ENCODE assay signal across 12 mouse cellular contexts in genomic region chr1:20912527-20913171, GRCm38 (mm10). TPM values are rescaled to one million over a fixed set of nuclear protein-coding genes. Genes with fewer than 3 reads are reported as not detected.
A peak's percentile ranks its signal among the peaks of the same experiment; 100 is the strongest.
DNase-seq lines count a peak whose midpoint lies in the region; ATAC-seq and TF ChIP-seq lines count a peak whose summit lies in the region.
"Had no signal": no experiment of that assay in that cellular context is flagged by ENCODE, and none has a peak within 500 bp of the region (broad histone marks: within the 10 kb centered on the region; RNA-seq: fewer than 3 reads in every experiment).

No protein-coding gene starts in this region.

- no peak overlapping the region for H3K4me3 ChIP-seq in MEL (ENCODE audit: control insufficient read depth in 1 of 2, insufficient read depth in 1 of 2, low read depth in 2 of 2, low read length in 2 of 2)
- H3K4me3 ChIP-seq: embryonic facial prominence, embryonic 12.5 days had no signal

- H3K27me3 ChIP-seq in MEL (ENCODE audit: control insufficient read depth in 1 of 2, insufficient read depth in 2 of 2, low read length in 2 of 2): no peaks in the 10 kb centered on the region
- H3K27me3 ChIP-seq: embryonic facial prominence, embryonic 12.5 days had no signal

- peak; percentile 81 to 91 for ATAC-seq in hematopoietic stem cell, adult 5-6 weeks (replicated peaks in 1 of 2; ENCODE audit: insufficient read depth in 1 of 2, low FRiP score in 2 of 2, low TSS enrichment in 1 of 2, low read depth in 1 of 2, poor library complexity in 2 of 2, severe bottlenecking in 2 of 2)
- peak; percentile 32; the same call in 1 of the 2 replicates for ATAC-seq in neutrophil, adult 5-6 weeks (ENCODE audit: extremely low read depth, insufficient number of reproducible peaks, low FRiP score, poor library complexity, severe bottlenecking)

- no peak for TF ChIP-seq RAD21 in MEL (IDR thresholded peaks at IDR 0.05; ENCODE audit: low read depth, low read length)

- H3K36me3 ChIP-seq in MEL (ENCODE audit: control insufficient read depth in 1 of 2, insufficient read depth in 2 of 2, low read length in 2 of 2): peaks cover 0 to 6% of the 10 kb centered on the region in 2 experiments; a peak in 1 of 4 replicates
- H3K36me3 ChIP-seq: embryonic facial prominence, embryonic 12.5 days had no signal

- H3K9ac ChIP-seq in MEL (ENCODE audit: control insufficient read depth, low read depth, low read length, poor library complexity, severe bottlenecking): no peak overlapping the region
- H3K9ac ChIP-seq: embryonic facial prominence, embryonic 12.5 days; lung, embryonic 14.5 days had no signal

- no peaks in the 10 kb centered on the region for H3K79me2 ChIP-seq in MEL (ENCODE audit: control insufficient read depth, insufficient read depth, low read length, poor library complexity)

- peaks cover 0 to 6% of the 10 kb centered on the region in 2 experiments; a peak in 2 of 4 replicates for H3K4me1 ChIP-seq in MEL (ENCODE audit: control insufficient read depth in 1 of 2, insufficient read depth in 2 of 2, low read length in 2 of 2)

- peak; percentile 9 to 33 for DNase-seq in kidney, postnatal 4 days
- no peak for DNase-seq in kidney, adult 11 months
- DNase-seq in MEL (ENCODE audit: low read depth, low spot score): peak; percentile 39
- no peak for DNase-seq in left cerebral cortex, adult 9 months (ENCODE audit: low spot score in 2 of 2)
- DNase-seq in c-Kit-positive CD71-positive TER-119-positive erythroid progenitor cells, embryonic 14.5 days (ENCODE audit: low spot score): no peak
- no peak for DNase-seq in spleen, postnatal 10 days (ENCODE audit: low spot score in 2 of 2)
- DNase-seq: adrenal gland, postnatal 36 days; gastrocnemius, postnatal 25 days; lung, embryonic 14.5 days had no signal

- no peaks in the 10 kb centered on the region for H3K9me3 ChIP-seq in MEL (replicated peaks; ENCODE audit: insufficient read depth, low read length)
- H3K9me3 ChIP-seq: embryonic facial prominence, embryonic 12.5 days had no signal

- no peak overlapping the region for H3K27ac ChIP-seq in MEL (ENCODE audit: control insufficient read depth, low read depth, low read length)
- H3K27ac ChIP-seq: embryonic facial prominence, embryonic 12.5 days had no signal

- no peak for TF ChIP-seq POLR2A in MEL (IDR thresholded peaks at IDR 0.05; ENCODE audit: control insufficient read depth in 1 of 2, insufficient read depth in 1 of 2, low read depth in 1 of 2, low read length in 2 of 2, poor library complexity in 1 of 2)

- peak in 1 of 2 experiments; percentile 43; a peak in 2 of 4 replicates for TF ChIP-seq EP300 in MEL (IDR thresholded peaks at IDR 0.05; ENCODE audit: low read depth in 1 of 2, low read length in 2 of 2)

- TF ChIP-seq CTCF in MEL (IDR thresholded peaks at IDR 0.05 in 2 of 3, conservative IDR thresholded peaks at IDR 0.05 in 1 of 3; ENCODE audit: control insufficient read depth in 1 of 3, insufficient read depth in 1 of 3, low read depth in 2 of 3, low read length in 3 of 3, poor library complexity in 1 of 3, severe bottlenecking in 1 of 3): no peak

TF ChIP-seq in MEL, 35 proteins besides CTCF, POLR2A, EP300 and RAD21:
- TF ChIP-seq RCOR1 (IDR thresholded peaks at IDR 0.05; ENCODE audit: low read depth, low read length) (peak; percentile 51; the same call in 1 of the 2 replicates), HCFC1 (IDR thresholded peaks at IDR 0.05; ENCODE audit: low read depth, low read length) (no peak), GABPA (IDR thresholded peaks at IDR 0.05; ENCODE audit: low read depth, low read length) (no peak), ZMIZ1 (IDR thresholded peaks at IDR 0.05; ENCODE audit: low read depth, low read length) (no peak)

RNA-seq across cellular contexts. Expression of gene Paqr8, which starts 22.2 kb away (rescaled TPM):
- total RNA-seq in MEL (2012; rRNA removed): 0.46 and 0.69 TPM in 2 replicates
- polyA plus RNA-seq in MEL (2012; ENCODE audit: insufficient read depth in 1 of 2, insufficient read length in 2 of 2, low read depth in 1 of 2, low replicate concordance in 2 of 2, missing spikeins in 1 of 2): 1 to 10 TPM in 1 of 2 experiments, not detected in 1; 1.8 TPM
- total RNA-seq in hematopoietic stem cell, adult 5-6 weeks (2017): 8.0 and 12.8 TPM in 2 replicates
- total RNA-seq in neutrophil, adult 5-6 weeks (2017): 1.6 and 1.7 TPM in 2 replicates

RNA-seq across cellular contexts. Expression of gene Efhc1, which starts 38.8 kb away (rescaled TPM):
- total RNA-seq in MEL (2012; rRNA removed): not detected in 2 replicates
- polyA plus RNA-seq in MEL (2012; ENCODE audit: insufficient read depth in 1 of 2, insufficient read length in 2 of 2, low read depth in 1 of 2, low replicate concordance in 2 of 2, missing spikeins in 1 of 2): not detected
- 0.79 TPM in 1 of 2 replicates, not detected in the other for total RNA-seq in hematopoietic stem cell, adult 5-6 weeks (2017)
- 0.47 TPM in 1 of 2 replicates, not detected in the other for total RNA-seq in neutrophil, adult 5-6 weeks (2017)

Comparison
In these comparisons a context has a peak if more than half of its experiments do, and no peak if none do; other contexts are left out.
1. DNase-seq: peak in kidney, postnatal 4 days (2 of 2) and MEL (single experiment); none in kidney, adult 11 months (single experiment), left cerebral cortex, adult 9 months (0 of 2), c-Kit-positive CD71-positive TER-119-positive erythroid progenitor cells, embryonic 14.5 days (single experiment) and spleen, postnatal 10 days (0 of 2).